Mouse (Mus musculus) bone marrow macrophage, adult 2 months (primary cell): ENCODE results near the gene Plk5. TPM values are rescaled to one million over a fixed set of nuclear protein-coding genes. Genes with fewer than 3 reads are reported as not detected.

Experiments used
- H3K27ac ChIP-seq: 2 replicates; pipeline ENCODE4 v1.5.1; 2012; ENCODE audit warnings: low read depth, low read length; ENCODE audit not compliant: insufficient read depth
- H3K4me1 ChIP-seq: 2 replicates; pipeline ENCODE4 v1.6.1; 2012; ENCODE audit warnings: low read length; ENCODE audit not compliant: control insufficient read depth, insufficient read depth
- H3K4me3 ChIP-seq: 2 replicates; pipeline ENCODE4 v1.5.1; 2012; ENCODE audit warnings: mild to moderate bottlenecking, low read length, moderate library complexity; ENCODE audit not compliant: insufficient read depth
- CTCF ChIP-seq: IDR thresholded peaks from 2 replicates; pipeline ENCODE4 v1.5.1; 2012; ENCODE audit warnings: low read depth, mild to moderate bottlenecking, low read length, moderate library complexity
- POLR2A ChIP-seq: IDR thresholded peaks from 2 replicates; pipeline ENCODE4 v1.6.1; 2012; ENCODE audit warnings: mild to moderate bottlenecking, low read depth, low read length, borderline replicate concordance
- polyA plus RNA-seq: library from polyadenylated mRNA; stranded (reverse); fragments of >200 nt; gene quantifications from 2 replicates; pipeline ENCODE4 v1.2.4, GENCODE M21; 2012; ENCODE audit not compliant: missing spikeins, insufficient read depth, insufficient read length

Plk5 gene
- polyA plus RNA-seq, 1 experiment, result not detected

- Histone ChIP-seq H3K4me3 (peak within 1 kb of the TSS; percentile 87), H3K27ac (peak within 1 kb of the TSS; percentile 25), H3K4me1 (peaks cover 18% of the 10 kb centered on the region)
- no peak for TF ChIP-seq POLR2A
- no peak for TF ChIP-seq CTCF
Measured at GRCm38 (mm10) chr10:80406684-80407501, 50.6 kb downstream of the Plk5 start, which contains the start of gene Uqcr11. Uqcr11 (minus strand) TSS chr10:80406830.

- Histone ChIP-seq H3K27ac (no peak overlapping the region), H3K4me1 (peaks cover 18% of the 10 kb centered on the region), H3K4me3 (no peak overlapping the region)
- no peak for TF ChIP-seq POLR2A
- no peak for TF ChIP-seq CTCF
Measured at GRCm38 (mm10) chr10:80407924-80408323, 51.7 kb downstream of the Plk5 start.

- TF ChIP-seq POLR2A, result no peak
- no peak for TF ChIP-seq CTCF
- H3K4me3 ChIP-seq, result no peak overlapping the region
- 0 out of 2 replicates have a peak, but pooled peaks cover under 1% of the 10 kb centered on the region for H3K4me1 ChIP-seq
Measured at GRCm38 (mm10) chr10:80412656-80413541, 56.6 kb downstream of the Plk5 start.

More at GRCm38 (mm10) chr10:80412656-80413541, 56.6 kb downstream of the Plk5 start:
- H3K27ac ChIP-seq, result no peak overlapping the region

Other genes with a start within 250 kb of the Plk5 start
- gene Stk11, start 240.7 kb upstream of the Plk5 start, polyA plus RNA-seq, result 104 TPM in 2 replicates
- gene Atp5d, start 217.8 kb upstream of the Plk5 start, polyA plus RNA-seq, result 198 TPM in 2 replicates
- 2.0 and 2.9 TPM in 2 replicates for gene Cbarp, start 215.6 kb upstream of the Plk5 start, polyA plus RNA-seq
- 32.9 and 40.5 TPM in 2 replicates for gene Midn, start 208.2 kb upstream of the Plk5 start, polyA plus RNA-seq
- gene Cirbp, start 190.5 kb upstream of the Plk5 start, polyA plus RNA-seq, result 48.0 and 49.8 TPM in 2 replicates
- gene 1600002K03Rik, start 183.5 kb upstream of the Plk5 start, polyA plus RNA-seq, result 22.7 and 23.9 TPM in 2 replicates
- gene Efna2, start 177.0 kb upstream of the Plk5 start, polyA plus RNA-seq, result 0.51 and 1.0 TPM in 2 replicates
- gene Mum1, start 130.0 kb upstream of the Plk5 start, polyA plus RNA-seq, result 27.2 and 36.2 TPM in 2 replicates
- gene Ndufs7, start 107.3 kb upstream of the Plk5 start, polyA plus RNA-seq, result 104 and 108 TPM in 2 replicates
- 19.5 and 26.3 TPM in 2 replicates for gene Gamt, start 95.4 kb upstream of the Plk5 start, polyA plus RNA-seq
- gene Dazap1, start 95.0 kb upstream of the Plk5 start, polyA plus RNA-seq, result 103 and 109 TPM in 2 replicates
- 1,336 and 1,616 TPM in 2 replicates for gene Rps15, start 64.0 kb upstream of the Plk5 start, polyA plus RNA-seq
- 0.25 and 0.81 TPM in 2 replicates for gene Apc2, start 60.5 kb upstream of the Plk5 start, polyA plus RNA-seq
- gene 2310011J03Rik, start 35.9 kb upstream of the Plk5 start, polyA plus RNA-seq, result 38.8 and 39.3 TPM in 2 replicates
- 2.2 and 2.5 TPM in 2 replicates for gene Pcsk4, start 27.0 kb upstream of the Plk5 start, polyA plus RNA-seq
- gene Reep6, start 26.5 kb upstream of the Plk5 start, polyA plus RNA-seq, result 1.5 TPM in 1 of 2 replicates, not detected in the other
- 7.6 and 8.8 TPM in 2 replicates for gene Adamtsl5, start 8.0 kb upstream of the Plk5 start, polyA plus RNA-seq
- 5.8 and 8.3 TPM in 2 replicates for gene Mex3d, start 31.2 kb downstream of the Plk5 start, polyA plus RNA-seq
- 55.6 and 58.2 TPM in 2 replicates for gene Mbd3, start 43.1 kb downstream of the Plk5 start, polyA plus RNA-seq
- gene Uqcr11, start 50.4 kb downstream of the Plk5 start, polyA plus RNA-seq, result 175 and 193 TPM in 2 replicates
- 25.5 and 27.4 TPM in 2 replicates for gene Tcf3, start 77.2 kb downstream of the Plk5 start, polyA plus RNA-seq
- gene Onecut3, start 138.4 kb downstream of the Plk5 start, polyA plus RNA-seq, result not detected in 2 replicates
- gene Atp8b3, start 182.7 kb downstream of the Plk5 start, polyA plus RNA-seq, result not detected in 2 replicates
- 28.9 and 29.8 TPM in 2 replicates for gene Rexo1, start 205.1 kb downstream of the Plk5 start, polyA plus RNA-seq
- gene Klf16, start 220.9 kb downstream of the Plk5 start, polyA plus RNA-seq, result 7.7 and 9.3 TPM in 2 replicates
- 63.2 and 67.3 TPM in 2 replicates for gene Abhd17a, start 233.9 kb downstream of the Plk5 start, polyA plus RNA-seq
- 29.3 and 35.4 TPM in 2 replicates for gene Scamp4, start 246.4 kb downstream of the Plk5 start, polyA plus RNA-seq
- gene Adat3, start 246.4 kb downstream of the Plk5 start, polyA plus RNA-seq, result 2.2 and 3.2 TPM in 2 replicates
- gene Gm49322, start 249.6 kb downstream of the Plk5 start, polyA plus RNA-seq, result 1.1 and 2.1 TPM in 2 replicates